Mouse (Mus musculus): ENCODE measurements at regions not wholly inside any gene's neighbourhood (a gene's known extent, or its start where the extent isn't known, plus 50 kb on each side); places are given as distances from the start of the nearest gene placed in this dataset.

DNA sequence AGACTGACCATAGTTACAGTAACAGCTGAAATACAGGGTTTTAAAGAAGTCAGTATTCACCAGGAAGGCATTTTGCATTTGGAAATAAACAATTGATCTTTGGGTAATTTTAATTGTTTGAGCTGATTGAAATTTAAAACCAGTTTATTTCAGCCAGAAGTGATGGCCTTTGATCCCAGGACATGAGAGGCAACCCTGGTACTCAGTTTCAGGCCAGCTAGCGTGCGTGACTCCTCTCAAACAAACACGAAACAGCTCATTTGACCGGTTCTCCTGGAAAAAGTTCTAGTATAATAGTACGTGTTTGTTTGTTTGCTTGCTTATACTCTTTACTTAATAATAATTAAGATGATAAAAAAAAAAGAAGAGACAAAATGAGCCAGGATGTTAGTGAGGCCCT lies 72.9 kb upstream of the Etv6 start:
- no peak for TF ChIP-seq CTCF (IDR thresholded peaks at IDR 0.05; ENCODE audit: control insufficient read depth, insufficient read depth, low read length)
- TF ChIP-seq POLR2A (IDR thresholded peaks at IDR 0.05; ENCODE audit: borderline replicate concordance, control insufficient read depth, low read depth, low read length) = no peak

Measured in bone marrow, adult 2 months (tissue).